Mouse (Mus musculus) spleen, adult 2 months (tissue): ENCODE measurements around the gene Gm5269.

Source experiments
- CTCF ChIP-seq: fragments of 200-500 bp; IDR thresholded peaks from 2 replicates; pipeline ENCODE4 v1.5.1; 2011; ENCODE audit warnings: mild to moderate bottlenecking, inconsistent platforms; ENCODE audit not compliant: insufficient read depth, insufficient read length, insufficient replicate concordance; ENCODE audit errors: extremely low read depth
- POLR2A ChIP-seq: fragments of 200-500 bp; IDR thresholded peaks from 2 replicates; pipeline ENCODE4 v1.6.1; 2011; ENCODE audit warnings: low read depth, low read length, inconsistent platforms

DNA sequence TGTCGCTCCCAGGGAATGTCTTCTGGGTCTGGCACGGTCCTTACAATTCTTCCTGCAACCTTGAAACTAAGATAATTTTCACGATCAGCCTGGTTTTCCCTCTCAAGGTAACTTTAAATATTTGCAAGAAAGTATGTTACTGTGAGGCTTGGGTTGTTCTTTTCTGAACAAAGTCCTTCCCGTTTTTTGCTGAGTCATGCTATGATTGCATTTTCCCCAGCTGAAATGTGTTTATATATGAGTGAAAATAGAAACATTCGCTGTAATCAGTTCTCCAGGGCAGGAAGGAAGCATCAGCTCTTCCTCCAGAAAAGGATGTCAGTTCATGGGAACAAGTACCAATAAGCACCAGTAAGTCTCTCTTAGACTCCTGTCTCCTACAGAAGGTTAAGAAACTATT, 29.7 kb downstream of the Gm5269 start:
- TF ChIP-seq CTCF (no peak), POLR2A (no peak)
